Mouse (Mus musculus) lung, postnatal 0 days (tissue): ENCODE measurements at regions not wholly inside any gene's neighbourhood (a gene's known extent, or its start where the extent isn't known, plus 50 kb on each side); places are given as distances from the start of the nearest gene placed in this dataset.
"Not testable (repeated sequence)": the region's sequence is repeated elsewhere in the genome, so short reads cannot be mapped to it uniquely, and the experiment has no call there.

Experiments
- ATAC-seq: fragments of 200-750 bp; cut with Nextera tagmentation; 2 replicates; pipeline ENCODE4 v1.8.0; 2017; ENCODE audit warnings: moderate library complexity
- DNase-seq: peaks from one replicate; pipeline ENCODE4 v3.0.0-alpha.2; 2016; ENCODE audit warnings: low spot score
- H3K27ac ChIP-seq: fragments of 300-500 bp; sonication (generic); 2 replicates; pipeline ENCODE4 v1.5.1; 2014; ENCODE audit warnings: antibody characterized with exemption, mild to moderate bottlenecking, low read length, mixed read lengths
- H3K27me3 ChIP-seq: fragments of 300-500 bp; sonication (generic); replicated peaks from 2 replicates; pipeline ENCODE4 v1.6.1; 2014; ENCODE audit warnings: low read length, mixed read lengths; ENCODE audit not compliant: insufficient read depth
- H3K36me3 ChIP-seq: fragments of 300-500 bp; sonication (generic); 2 replicates; pipeline ENCODE4 v1.6.1; 2014; ENCODE audit warnings: low read length, mixed read lengths; ENCODE audit not compliant: insufficient read depth
- H3K4me1 ChIP-seq: fragments of 300-500 bp; sonication (generic); 2 replicates; pipeline ENCODE4 v1.6.1; 2014; ENCODE audit warnings: antibody characterized with exemption, low read depth, low read length, mixed read lengths; ENCODE audit not compliant: insufficient read depth
- H3K4me2 ChIP-seq: fragments of 300-500 bp; sonication (generic); replicated peaks from 2 replicates; pipeline ENCODE4 v1.6.1; 2014; ENCODE audit warnings: low read depth, mild to moderate bottlenecking, low read length, moderate library complexity, mixed read lengths
- H3K4me3 ChIP-seq: fragments of 300-500 bp; sonication (generic); 2 replicates; pipeline ENCODE4 v1.5.1; 2014; ENCODE audit warnings: low read depth, low read length
- H3K9ac ChIP-seq: fragments of 300-500 bp; sonication (generic); replicated peaks from 2 replicates; pipeline ENCODE4 v1.6.1; 2014; ENCODE audit warnings: low read depth, mild to moderate bottlenecking
- H3K9me3 ChIP-seq: fragments of 300-500 bp; sonication (generic); 2 replicates; pipeline ENCODE4 v1.6.1; 2016; ENCODE audit warnings: low read length, mixed read lengths
- CTCF ChIP-seq: IDR thresholded peaks from 2 replicates; pipeline ENCODE4 v1.5.1; 2016; ENCODE audit warnings: antibody characterized with exemption, mild to moderate bottlenecking
- EP300 ChIP-seq: IDR thresholded peaks from 2 replicates; pipeline ENCODE4 v1.6.1; 2016; ENCODE audit warnings: antibody characterized with exemption, mild to moderate bottlenecking, control low read depth
- WGBS: fragments of 180-500 bp; shearing (Covaris S2); extraction: QIAGEN DNeasy Blood & Tissue Kit; methylation state at CpG from one replicate; pipeline ENCODE4 v1.1.7; 2014; 5-methylcytosine and 5-hydroxymethylcytosine counted together

DNA sequence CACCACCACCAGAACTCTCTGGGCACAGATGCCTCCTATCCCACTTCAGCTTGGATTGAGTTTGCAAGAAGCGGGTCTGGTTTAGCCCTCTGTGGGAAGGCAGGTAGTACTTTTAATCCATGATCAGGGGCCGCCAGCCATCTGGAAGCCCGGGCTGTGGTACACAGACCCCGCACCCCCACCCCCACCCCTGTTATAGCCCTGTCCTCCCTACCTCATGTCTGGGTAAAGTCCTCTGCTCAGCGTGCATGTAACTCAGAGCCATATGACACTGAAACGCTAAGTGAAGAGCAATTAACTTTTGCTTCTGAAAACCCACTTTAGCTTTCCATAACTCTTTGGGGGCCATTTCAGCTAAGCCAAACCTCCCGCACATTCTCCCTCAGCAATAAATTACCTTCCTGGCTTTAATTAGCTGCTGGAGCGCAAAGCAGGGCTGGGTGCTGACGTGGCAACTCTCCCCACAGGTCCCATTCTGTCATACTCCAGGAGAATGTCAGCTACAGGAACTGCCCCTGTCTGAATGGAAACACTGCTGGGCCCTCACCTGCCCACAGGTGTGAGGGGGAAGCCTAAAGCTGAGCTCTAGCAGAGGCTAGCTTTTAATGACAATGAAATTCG, 198.1 kb upstream of the Zfp703 start:
- Histone ChIP-seq H3K4me1 (no peaks in the 10 kb centered on the region), H3K9me3 (no peaks in the 10 kb centered on the region), H3K27ac (no peak overlapping the region), H3K27me3 (0 out of 2 replicates have a peak, but pooled peaks cover 4% of the 10 kb centered on the region), H3K36me3 (no peaks in the 10 kb centered on the region), H3K9ac (no peak overlapping the region), H3K4me2 (no peak overlapping the region), H3K4me3 (no peak overlapping the region)
- WGBS = 75% methylated on average over 10 of the region's 10 CpGs
- TF ChIP-seq EP300 (no peak), CTCF (no peak)
- ATAC-seq (no peak), DNase-seq (no peak)

DNA sequence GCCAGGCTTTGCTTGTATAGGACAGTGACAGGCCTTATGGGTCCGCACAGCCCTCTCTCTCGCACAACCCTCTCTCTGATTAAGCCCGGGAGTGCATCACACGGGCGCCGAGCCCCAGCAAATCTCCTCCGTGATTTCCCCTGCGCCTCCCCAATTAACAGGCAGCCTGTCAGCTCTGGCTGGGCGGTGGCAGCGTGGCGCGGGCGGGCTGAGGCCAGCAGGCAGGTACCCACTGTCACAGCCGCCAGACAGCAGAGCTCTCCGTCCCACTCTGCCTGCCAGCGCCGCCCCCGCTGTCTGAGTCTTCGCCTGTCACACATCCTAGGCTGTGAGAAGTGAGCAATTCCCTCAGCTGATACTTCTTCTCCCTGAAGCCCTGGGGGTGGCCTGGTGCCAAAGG, 196.6 kb upstream of the Zfp703 start:
- Histone ChIP-seq H3K4me2 (no peak overlapping the region), H3K4me1 (no peaks in the 10 kb centered on the region), H3K9me3 (no peaks in the 10 kb centered on the region), H3K27me3 (0 out of 2 replicates have a peak, but pooled peaks cover 4% of the 10 kb centered on the region), H3K4me3 (no peak overlapping the region), H3K36me3 (no peaks in the 10 kb centered on the region), H3K9ac (no peak overlapping the region), H3K27ac (no peak overlapping the region)
- 14% methylated on average over 18 of the region's 19 CpGs for WGBS
- ATAC-seq = no peak
- TF ChIP-seq EP300 (no peak), CTCF (no peak)
- DNase-seq = no peak

DNA sequence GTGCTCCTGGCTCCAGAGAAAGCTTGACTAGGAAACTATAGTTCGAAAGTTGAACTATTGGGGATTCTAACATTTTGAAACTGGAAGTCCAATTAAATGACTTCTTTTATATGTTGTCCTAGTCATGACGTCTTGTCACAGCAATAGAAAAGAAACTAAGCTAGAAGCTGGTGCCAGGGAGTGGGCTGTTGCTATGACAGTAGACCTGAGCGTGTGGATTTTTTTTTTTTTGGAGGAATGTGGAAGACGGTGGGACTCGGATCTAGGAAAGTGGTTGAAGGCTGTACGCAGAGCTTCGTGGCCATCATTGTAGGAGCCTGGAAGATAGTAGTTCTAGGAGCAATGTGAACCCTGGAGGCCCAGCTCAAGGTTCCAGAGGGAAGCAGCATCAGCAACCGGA, 194.2 kb upstream of the Zfp703 start:
- H3K4me2 ChIP-seq, H3K27me3 ChIP-seq, H3K27ac ChIP-seq, H3K9ac ChIP-seq, H3K4me1 ChIP-seq, H3K9me3 ChIP-seq, H3K4me3 ChIP-seq, DNase-seq, H3K36me3 ChIP-seq, ATAC-seq: not testable (repeated sequence)
- 89% methylated on average over 8 of the region's 8 CpGs for WGBS

DNA sequence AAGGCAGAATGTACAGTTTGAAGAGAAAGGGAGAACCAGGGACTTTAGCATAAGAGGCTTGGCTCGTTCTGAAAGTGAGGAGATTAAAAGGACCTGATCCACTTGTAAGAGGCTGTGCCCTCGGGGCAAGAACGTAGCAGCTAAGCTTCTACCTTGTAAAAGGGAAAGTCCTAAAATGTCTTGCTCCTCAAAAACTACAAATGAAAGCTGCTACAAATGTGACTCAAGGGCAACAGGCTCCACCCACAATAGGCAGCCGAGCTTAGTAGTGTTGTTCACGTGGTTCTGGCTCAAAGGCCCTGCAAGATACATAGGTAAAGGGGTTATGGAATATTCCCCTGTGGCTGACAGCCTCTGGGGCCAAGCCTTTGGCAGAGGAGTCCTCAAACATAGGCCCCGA, 192.7 kb upstream of the Zfp703 start:
- Histone ChIP-seq H3K9me3 (no peaks in the 10 kb centered on the region), H3K27me3 (0 out of 2 replicates have a peak, but pooled peaks cover 4% of the 10 kb centered on the region), H3K27ac (no peak overlapping the region), H3K36me3 (no peaks in the 10 kb centered on the region), H3K4me2 (no peak overlapping the region), H3K9ac (no peak overlapping the region), H3K4me3 (no peak overlapping the region), H3K4me1 (no peaks in the 10 kb centered on the region)
- DNase-seq (no peak), ATAC-seq (no peak)
- no peak for TF ChIP-seq CTCF
- no peak for TF ChIP-seq EP300
- 49% methylated on average over 6 of the region's 6 CpGs for WGBS

DNA sequence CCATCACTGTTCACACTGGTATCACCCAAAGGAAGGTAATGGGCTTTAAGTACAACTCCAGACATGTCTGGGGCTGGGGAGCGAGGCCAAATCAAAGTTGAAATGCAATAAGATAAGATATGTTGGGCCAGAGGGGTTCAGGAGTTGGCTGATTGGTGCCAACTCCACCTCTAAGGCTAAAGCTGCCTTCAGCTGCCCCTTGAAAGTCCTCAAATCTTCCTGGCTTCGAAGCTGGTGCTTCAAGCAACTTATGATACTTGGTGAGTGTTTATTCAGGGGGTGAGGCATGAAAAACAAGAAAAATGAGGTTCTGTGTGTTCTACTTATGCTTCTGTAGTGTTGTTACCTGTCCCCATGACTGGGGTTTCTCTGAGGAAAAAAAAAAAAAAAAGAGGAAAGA, 185.3 kb upstream of the Zfp703 start:
- TF ChIP-seq CTCF = no peak
- peak; percentile 88 for TF ChIP-seq EP300

DNA sequence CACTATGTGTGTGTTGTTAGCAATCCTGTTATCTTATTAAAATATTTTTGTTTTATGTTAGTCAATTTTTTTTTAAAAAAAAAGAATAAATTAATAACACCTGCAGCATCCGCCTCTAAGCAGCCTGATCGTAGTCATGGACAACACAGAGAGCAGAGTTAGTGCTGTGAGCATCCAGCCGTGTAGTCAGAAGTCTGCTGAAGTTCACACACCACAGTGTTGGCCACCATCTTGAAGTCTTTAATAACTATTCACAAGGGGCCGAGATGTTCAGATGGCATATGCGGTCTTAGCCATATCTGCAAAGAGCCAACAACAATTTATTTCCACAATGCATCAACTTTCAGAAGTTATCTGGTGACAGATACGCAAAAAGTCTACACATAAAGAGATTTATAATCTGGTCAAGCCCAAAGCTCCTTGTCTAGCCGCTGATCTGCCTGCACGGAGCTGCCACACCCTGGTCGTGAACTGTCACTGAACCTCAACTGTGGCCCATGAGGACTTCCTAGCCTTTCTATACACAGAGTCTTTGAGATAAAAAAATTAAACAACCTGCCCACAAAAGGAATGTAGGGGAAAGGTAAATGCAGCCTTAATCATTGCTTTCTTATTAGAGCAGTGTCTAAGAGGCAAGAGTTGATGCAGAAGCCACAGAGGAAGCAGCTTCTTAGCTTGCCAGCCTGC, 183.4 kb upstream of the Zfp703 start:
- no peak overlapping the region for H3K4me2 ChIP-seq
- WGBS = 72% methylated on average over 9 of the region's 9 CpGs
- no peak overlapping the region for H3K4me3 ChIP-seq
- H3K27me3 ChIP-seq = no peaks in the 10 kb centered on the region
- H3K4me1 ChIP-seq = no peaks in the 10 kb centered on the region
- DNase-seq = peak; percentile 58
- no peak overlapping the region for H3K9ac ChIP-seq
- peak; percentile 65 for ATAC-seq
- no peaks in the 10 kb centered on the region for H3K36me3 ChIP-seq
- TF ChIP-seq CTCF = 0 out of 2 replicates have a peak, but pooled peaks have one; percentile 9
- TF ChIP-seq EP300 = no peak
- H3K27ac ChIP-seq = no peak overlapping the region
- no peaks in the 10 kb centered on the region for H3K9me3 ChIP-seq

More for the DNA sequence above, 185.3 kb upstream of the Zfp703 start:
- no peaks in the 10 kb centered on the region for H3K9me3 ChIP-seq
- H3K27ac ChIP-seq = no peak overlapping the region
- DNase-seq (peak; percentile 62), ATAC-seq (peak; percentile 80)
- no peak overlapping the region for H3K4me2 ChIP-seq
- H3K4me1 ChIP-seq = no peaks in the 10 kb centered on the region
- no peak overlapping the region for H3K4me3 ChIP-seq
- 42% methylated on average over 2 of the region's 2 CpGs for WGBS
- H3K36me3 ChIP-seq = no peaks in the 10 kb centered on the region
- H3K9ac ChIP-seq = no peak overlapping the region
- H3K27me3 ChIP-seq = no peaks in the 10 kb centered on the region
